Mouse (Mus musculus) lung, embryonic 14.5 days (tissue): ENCODE measurements at regions not wholly inside any gene's neighbourhood (a gene's known extent, or its start where the extent isn't known, plus 50 kb on each side); places are given as distances from the start of the nearest gene placed in this dataset.

Experiments used
- ATAC-seq: fragments of 200-750 bp; cut with Nextera tagmentation; 2 replicates; pipeline ENCODE4 v1.8.0; 2017; ENCODE audit warnings: mild to moderate bottlenecking, moderate TSS enrichment, moderate library complexity; ENCODE audit not compliant: insufficient read depth
- DNase-seq: peaks from one replicate; pipeline ENCODE4 v3.0.0-alpha.2; 2015
- H3K27ac ChIP-seq: fragments of 300-500 bp; sonication (generic); 2 replicates; pipeline ENCODE4 v1.5.1; 2014; ENCODE audit warnings: low read depth, mild to moderate bottlenecking, moderate library complexity
- H3K27me3 ChIP-seq: fragments of 300-500 bp; sonication (generic); 2 replicates; pipeline ENCODE4 v1.6.1; 2014; ENCODE audit warnings: low read length, control low read depth; ENCODE audit not compliant: insufficient read depth
- H3K36me3 ChIP-seq: fragments of 300-500 bp; sonication (generic); 2 replicates; pipeline ENCODE4 v1.6.1; 2014; ENCODE audit warnings: control low read depth; ENCODE audit not compliant: insufficient read depth
- H3K4me1 ChIP-seq: fragments of 300-500 bp; sonication (generic); 2 replicates; pipeline ENCODE4 v1.6.1; 2014; ENCODE audit warnings: antibody characterized with exemption, control low read depth; ENCODE audit not compliant: insufficient read depth
- H3K4me2 ChIP-seq: fragments of 300-500 bp; sonication (generic); 2 replicates; pipeline ENCODE4 v1.6.1; 2014; ENCODE audit warnings: mild to moderate bottlenecking
- H3K4me3 ChIP-seq: fragments of 300-500 bp; sonication (generic); 2 replicates; pipeline ENCODE4 v1.5.1; 2014; ENCODE audit warnings: low read depth, low read length
- H3K9ac ChIP-seq: fragments of 300-500 bp; sonication (generic); 2 replicates; pipeline ENCODE4 v1.6.1; 2014
- H3K9me3 ChIP-seq: fragments of 300-500 bp; sonication (generic); 2 replicates; pipeline ENCODE4 v1.6.1; 2016; ENCODE audit warnings: low read depth, low read length, control low read depth
- CTCF ChIP-seq: IDR thresholded peaks from 2 replicates; pipeline ENCODE4 v1.5.1; 2016; ENCODE audit warnings: antibody characterized with exemption, low read depth
- WGBS: fragments of 180-500 bp; shearing (Covaris S2); extraction: QIAGEN DNeasy Blood & Tissue Kit; methylation state at CpG from one replicate; pipeline ENCODE4 v1.1.7; 2014; 5-methylcytosine and 5-hydroxymethylcytosine counted together

DNA sequence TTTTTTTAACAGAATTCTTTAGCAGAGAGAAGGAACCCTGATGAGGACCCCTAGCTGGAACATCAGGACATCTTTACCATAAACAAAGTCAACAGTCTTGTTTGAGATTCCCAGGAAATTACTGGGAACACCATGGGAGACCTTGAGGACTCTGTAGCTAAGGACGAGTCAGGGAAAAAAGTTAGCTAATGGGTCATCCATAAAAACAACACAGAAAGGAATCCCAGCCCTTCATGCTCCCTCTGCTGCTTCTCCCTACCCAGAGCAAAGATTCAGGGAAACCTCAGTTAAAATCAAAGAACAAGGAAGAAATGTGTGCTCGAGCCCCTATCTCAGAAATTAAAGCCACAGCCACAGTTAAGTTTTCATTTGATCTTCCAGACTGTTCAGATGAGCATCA, 334.7 kb upstream of the Nrp1 start:
- no peak for TF ChIP-seq CTCF
- no peak for ATAC-seq
- 54% methylated on average over 2 of the region's 2 CpGs for WGBS

GRCm38 (mm10) chr8:128024774-128025222, 333.6 kb upstream of the Nrp1 start:
- Histone ChIP-seq H3K4me2 (0 out of 2 replicates have a peak overlapping the region, but pooled peaks have one; percentile 1), H3K27ac (peak overlapping the region; percentile 89), H3K4me3 (no peak overlapping the region), H3K27me3 (no peaks in the 10 kb centered on the region), H3K36me3 (no peaks in the 10 kb centered on the region), H3K9me3 (no peaks in the 10 kb centered on the region), H3K4me1 (peaks cover 14% of the 10 kb centered on the region), H3K9ac (no peak overlapping the region)
- WGBS: 0% methylated on average over 1 of the region's 2 CpGs
- TF ChIP-seq CTCF: no peak
- DNase-seq: peak; percentile 89
- ATAC-seq: peak; percentile 83

More for the DNA sequence above, 334.7 kb upstream of the Nrp1 start:
- DNase-seq: no peak
- no peak overlapping the region for H3K4me2 ChIP-seq
- H3K9ac ChIP-seq: no peak overlapping the region
- H3K36me3 ChIP-seq: no peaks in the 10 kb centered on the region
- no peaks in the 10 kb centered on the region for H3K9me3 ChIP-seq
- H3K27me3 ChIP-seq: no peaks in the 10 kb centered on the region
- no peak overlapping the region for H3K4me3 ChIP-seq
- peak overlapping the region; percentile 89; the same call in 1 of the 2 replicates for H3K27ac ChIP-seq
- peaks cover 14% of the 10 kb centered on the region for H3K4me1 ChIP-seq

DNA sequence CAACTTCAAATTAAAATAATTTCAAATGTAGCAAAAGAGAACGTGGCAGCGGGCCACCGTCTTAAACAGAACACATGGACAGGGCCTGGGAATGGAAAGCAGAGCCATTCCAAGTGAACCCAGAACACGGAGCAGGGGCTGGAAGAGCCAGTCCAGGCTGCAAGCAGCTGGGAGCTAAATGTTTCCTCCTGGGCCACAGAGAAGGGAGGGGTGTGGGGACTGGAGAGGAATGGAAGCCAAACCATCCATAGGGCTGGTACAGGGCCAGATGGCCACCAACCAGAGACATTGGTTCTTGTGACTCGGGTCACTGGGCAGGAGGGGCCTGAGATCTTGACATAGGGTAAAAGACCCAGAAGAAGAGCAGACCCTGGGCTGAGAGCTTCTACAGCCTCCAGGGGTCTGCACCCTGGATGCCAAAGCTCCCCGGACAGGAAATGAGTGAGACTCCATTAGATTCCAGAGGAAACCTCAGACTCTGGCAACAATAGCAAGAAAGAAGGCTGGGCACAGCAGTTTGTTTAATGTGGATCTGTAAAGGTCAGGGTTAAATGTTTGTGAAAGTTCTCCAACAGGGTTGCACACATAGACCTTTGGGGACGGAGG, 333.1 kb upstream of the Nrp1 start:
- Histone ChIP-seq H3K4me3 (no peak overlapping the region), H3K4me2 (0 out of 2 replicates have a peak overlapping the region, but pooled peaks have one; percentile 1), H3K27ac (peak overlapping the region; percentile 89), H3K36me3 (no peaks in the 10 kb centered on the region), H3K9ac (no peak overlapping the region), H3K9me3 (no peaks in the 10 kb centered on the region), H3K4me1 (peaks cover 14% of the 10 kb centered on the region), H3K27me3 (no peaks in the 10 kb centered on the region)
- ATAC-seq (peak; percentile 94), DNase-seq (peak; percentile 91)
- 31% methylated on average over 7 of the region's 7 CpGs for WGBS
- no peak for TF ChIP-seq CTCF

- Histone ChIP-seq H3K4me2 (no peak overlapping the region), H3K4me3 (no peak overlapping the region), H3K36me3 (no peaks in the 10 kb centered on the region), H3K9me3 (no peaks in the 10 kb centered on the region), H3K9ac (no peak overlapping the region), H3K4me1 (peaks cover 14% of the 10 kb centered on the region), H3K27ac (no peak overlapping the region), H3K27me3 (no peaks in the 10 kb centered on the region)
- 76% methylated on average over 2 of the region's 2 CpGs for WGBS
- DNase-seq (no peak), ATAC-seq (no peak)
- no peak for TF ChIP-seq CTCF
Observed at GRCm38 (mm10) chr8:128026981-128027380, 331.4 kb upstream of the Nrp1 start.

- WGBS: 70% methylated on average over 24 of the region's 24 CpGs
- Histone ChIP-seq H3K4me3 (no peak overlapping the region), H3K27me3 (no peaks in the 10 kb centered on the region), H3K27ac (no peak overlapping the region), H3K36me3 (no peaks in the 10 kb centered on the region), H3K9ac (no peak overlapping the region), H3K9me3 (no peaks in the 10 kb centered on the region), H3K4me2 (no peak overlapping the region), H3K4me1 (peaks cover 8% of the 10 kb centered on the region)
- TF ChIP-seq CTCF: no peak
- ATAC-seq (no peak), DNase-seq (peak; percentile 53)
Observed at GRCm38 (mm10) chr8:128030335-128031280, 327.8 kb upstream of the Nrp1 start.

DNA sequence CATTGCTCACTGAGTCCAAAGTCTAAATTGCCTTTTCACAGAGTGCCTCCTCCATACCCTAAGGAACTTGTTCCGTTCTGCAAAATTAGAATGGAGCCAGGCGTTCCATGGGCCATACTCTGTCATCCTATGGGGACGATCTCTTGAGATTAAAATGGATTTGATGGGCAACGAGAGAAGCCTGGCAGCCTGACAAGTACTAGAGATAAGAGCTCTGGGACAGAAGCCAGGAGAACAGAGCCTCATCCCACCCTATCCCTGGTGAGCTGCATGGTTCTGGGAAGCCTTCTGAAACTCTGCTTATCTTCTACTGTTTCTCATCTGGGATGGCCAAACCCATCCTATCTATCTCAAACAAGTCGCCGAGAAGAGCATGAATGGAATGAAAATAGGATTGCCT, 324.3 kb upstream of the Nrp1 start:
- TF ChIP-seq CTCF: no peak
- H3K36me3 ChIP-seq: no peaks in the 10 kb centered on the region
- no peak overlapping the region for H3K4me3 ChIP-seq
- H3K9ac ChIP-seq: no peak overlapping the region
- peak; percentile 74 for DNase-seq
- ATAC-seq: peak; percentile 80; the same call in 1 of the 2 replicates
- H3K4me2 ChIP-seq: no peak overlapping the region
- no peaks in the 10 kb centered on the region for H3K9me3 ChIP-seq
- H3K27ac ChIP-seq: no peak overlapping the region
- no peaks in the 10 kb centered on the region for H3K27me3 ChIP-seq
- 23% methylated on average over 6 of the region's 6 CpGs for WGBS
- H3K4me1 ChIP-seq: peaks cover 5% of the 10 kb centered on the region; the same call in 1 of the 2 replicates

DNA sequence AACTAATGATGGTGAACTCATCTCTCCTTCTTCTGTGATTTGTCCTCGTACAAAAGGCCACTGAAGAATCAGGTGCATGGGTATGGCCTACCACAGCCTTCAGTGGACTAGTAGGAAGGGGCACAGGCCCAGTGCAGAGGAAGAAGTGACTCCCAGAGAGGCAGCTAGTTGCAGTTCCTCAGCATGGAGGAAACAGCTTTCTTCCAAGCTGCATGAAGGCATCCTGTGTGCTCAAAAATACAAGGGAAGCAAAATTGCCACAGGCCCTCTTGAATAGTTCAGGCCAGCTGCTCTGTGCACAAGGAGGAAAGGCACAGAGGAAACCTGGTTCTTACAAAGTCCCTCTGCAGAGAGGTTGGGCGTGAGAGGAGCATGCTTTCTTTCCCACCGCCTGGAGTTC, 322.7 kb upstream of the Nrp1 start:
- H3K9me3 ChIP-seq: no peaks in the 10 kb centered on the region; the same call in 1 of the 2 replicates
- H3K4me2 ChIP-seq: no peak overlapping the region
- no peak overlapping the region for H3K9ac ChIP-seq
- no peak overlapping the region for H3K4me3 ChIP-seq
- 63% methylated on average over 3 of the region's 3 CpGs for WGBS
- no peak overlapping the region for H3K27ac ChIP-seq
- ATAC-seq (no peak), DNase-seq (no peak)
- H3K36me3 ChIP-seq: no peaks in the 10 kb centered on the region
- H3K4me1 ChIP-seq: peaks cover 5% of the 10 kb centered on the region; the same call in 1 of the 2 replicates
- H3K27me3 ChIP-seq: no peaks in the 10 kb centered on the region
- TF ChIP-seq CTCF: no peak
